Mouse (Mus musculus): ENCODE measurements at regions not wholly inside any gene's neighbourhood (a gene's known extent, or its start where the extent isn't known, plus 50 kb on each side); places are given as distances from the start of the nearest gene placed in this dataset.

DNA sequence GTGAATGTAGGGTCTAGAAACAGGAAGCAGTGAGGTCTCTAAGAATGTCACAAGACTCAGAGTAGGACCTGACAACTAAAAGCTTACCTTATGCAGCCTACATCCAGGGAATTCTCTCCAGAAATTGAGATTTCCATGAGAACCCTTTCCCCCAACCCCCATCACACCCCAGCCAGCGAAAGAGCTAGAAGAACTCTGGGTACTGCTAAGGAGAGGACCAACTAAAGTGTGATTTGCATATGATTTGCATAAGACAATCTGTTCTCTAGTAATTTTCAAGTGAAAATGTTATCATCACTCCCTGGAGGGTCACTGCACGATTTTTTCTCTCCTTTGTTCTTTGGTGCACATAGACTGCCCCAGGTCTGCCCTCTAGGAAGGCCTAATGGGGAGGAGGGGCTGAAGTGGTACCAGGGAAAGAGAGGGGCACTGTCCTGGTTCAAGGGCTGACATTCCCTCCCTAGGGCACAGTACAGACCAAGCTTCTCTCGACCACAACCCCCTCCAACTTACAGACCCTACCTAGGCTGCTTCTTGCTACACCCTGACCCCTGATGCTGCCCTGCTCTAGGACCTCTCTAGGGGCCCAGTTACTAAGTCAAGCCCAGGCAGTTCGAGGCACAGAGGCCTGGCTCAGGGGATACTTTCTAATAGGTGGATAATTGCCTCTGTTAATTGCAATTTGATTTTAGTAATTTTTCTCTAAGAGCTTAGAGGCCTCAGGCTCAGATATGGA, 77.4 kb upstream of the Pja1 start:
- no peak for DNase-seq (ENCODE audit: low spot score in 2 of 2)

DNA sequence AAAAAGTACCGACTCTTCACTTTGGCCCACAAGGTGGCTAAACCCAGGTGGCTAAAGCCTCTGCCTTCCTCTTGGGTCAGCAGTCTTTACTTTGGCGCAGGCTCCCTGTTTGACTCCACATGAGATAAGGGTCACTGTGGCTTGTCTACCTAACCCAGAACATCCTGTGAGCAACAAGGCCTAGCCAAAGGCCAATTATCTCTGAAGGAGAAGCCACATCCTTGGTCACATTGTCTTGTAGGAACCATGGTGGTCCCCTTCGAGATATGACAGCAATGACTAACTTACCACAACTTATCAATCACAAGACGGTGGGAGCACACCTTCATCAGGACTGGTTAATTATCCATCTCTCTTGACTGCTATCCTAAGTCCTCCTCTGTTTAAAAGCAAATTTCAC, 73.3 kb upstream of the Pja1 start:
- no peak for DNase-seq (ENCODE audit: low spot score in 2 of 2)

DNA sequence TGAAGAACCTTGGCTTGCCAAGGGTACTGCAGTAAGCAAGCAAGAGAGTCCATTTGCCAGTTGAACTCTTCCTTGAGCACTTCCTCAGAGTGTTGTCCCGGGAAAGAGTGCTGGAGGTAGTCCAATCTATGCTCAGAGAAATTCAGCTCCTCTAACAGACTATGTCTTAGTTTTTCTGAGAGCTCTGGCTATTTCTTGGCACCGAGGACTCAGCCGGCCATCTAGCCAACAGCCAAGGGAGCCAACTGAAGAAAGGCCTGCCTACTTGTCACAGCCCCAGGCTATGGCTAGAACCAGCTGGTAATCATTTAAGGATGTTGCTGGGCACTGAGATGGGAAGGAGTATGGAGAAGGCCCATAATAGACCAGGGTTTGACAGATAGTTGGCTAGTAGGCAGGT, 70.8 kb upstream of the Pja1 start:
- no peak for DNase-seq (ENCODE audit: low spot score in 2 of 2)

DNA sequence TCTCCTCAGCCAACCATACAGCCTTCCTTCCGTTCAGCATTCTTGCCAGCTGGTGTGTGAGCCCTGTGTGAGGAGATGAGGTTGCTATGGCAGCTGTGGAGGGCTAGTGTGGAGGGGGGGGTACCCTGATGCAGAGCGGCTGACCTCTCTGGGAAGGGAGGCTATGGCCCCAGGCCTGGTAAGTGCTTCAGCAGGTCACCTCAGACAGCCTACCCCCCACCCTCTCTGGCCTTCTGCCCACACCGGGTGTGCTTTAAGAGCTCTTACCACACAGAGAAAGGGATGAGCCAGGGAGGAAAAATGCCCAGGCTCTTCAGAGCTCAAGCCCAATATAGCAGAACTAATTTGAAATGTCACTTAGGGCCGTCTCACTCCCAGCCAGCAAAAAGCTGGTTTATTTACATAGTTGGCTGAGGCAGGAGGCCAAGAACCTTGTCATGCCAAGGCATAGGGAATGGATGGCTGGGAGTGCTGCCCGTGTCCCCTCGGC, 69.1 kb upstream of the Pja1 start:
- DNase-seq (ENCODE audit: low spot score in 2 of 2), result no peak

DNA sequence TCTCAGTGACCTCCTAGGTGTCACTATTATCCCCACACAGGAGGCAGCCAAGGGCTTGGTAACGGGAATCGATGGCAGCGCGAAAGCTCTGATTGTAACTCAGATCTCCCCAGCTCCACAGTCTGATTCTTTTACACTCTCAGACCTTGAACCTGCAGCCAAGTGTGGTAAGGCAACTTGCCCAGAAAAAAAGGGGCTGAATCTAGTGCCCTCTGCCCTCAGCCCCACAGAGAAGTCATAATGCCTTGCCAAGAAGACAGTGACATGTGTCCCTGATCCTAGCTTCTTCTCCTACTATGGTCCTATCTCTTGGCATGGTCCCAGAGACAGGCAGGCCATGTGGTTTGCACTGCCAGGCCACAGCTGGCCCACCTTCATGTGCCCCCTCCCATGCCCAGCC, 68.6 kb upstream of the Pja1 start:
- DNase-seq (ENCODE audit: low spot score in 2 of 2), result no peak

DNA sequence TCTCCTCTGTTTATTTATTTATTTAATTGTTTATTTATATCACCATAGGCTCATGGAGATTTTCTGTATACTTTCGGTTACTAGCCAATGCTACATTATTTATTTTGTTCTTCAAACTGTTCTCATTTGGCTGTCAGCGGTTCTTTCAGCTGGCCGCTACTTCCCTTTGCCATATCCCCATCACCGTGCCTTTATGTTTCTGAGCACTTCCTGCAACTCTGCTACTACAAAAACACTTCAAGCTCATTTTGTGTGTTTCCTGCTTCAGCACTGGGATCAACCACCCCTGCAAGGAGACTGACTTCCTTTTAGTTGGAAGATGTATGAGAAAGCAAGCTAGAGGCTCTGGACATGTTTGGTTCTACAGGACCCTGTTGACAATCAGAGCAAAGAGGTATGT, 66.7 kb upstream of the Pja1 start:
- no peak for DNase-seq (ENCODE audit: low spot score in 2 of 2)

DNA sequence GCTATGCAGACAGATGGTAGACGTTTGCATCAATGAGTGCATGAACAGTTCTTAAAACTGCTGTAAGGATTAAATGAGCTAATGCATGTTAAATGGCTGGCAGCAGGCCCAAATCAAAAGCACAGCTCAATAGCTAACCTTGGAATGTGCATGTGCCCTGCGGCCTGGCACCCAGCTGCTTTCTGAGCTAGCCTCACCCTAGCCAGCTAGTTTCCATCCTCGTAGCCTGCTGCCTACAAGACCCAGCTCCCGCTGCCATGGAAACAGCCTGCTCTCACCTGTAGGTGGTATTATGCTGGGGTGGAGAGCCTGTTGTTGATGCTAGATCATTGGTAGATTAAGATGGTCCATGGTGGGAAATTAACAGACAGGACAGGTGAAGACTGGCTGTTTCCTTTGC, 63.8 kb upstream of the Pja1 start:
- no peak for DNase-seq (ENCODE audit: low spot score in 2 of 2)

DNA sequence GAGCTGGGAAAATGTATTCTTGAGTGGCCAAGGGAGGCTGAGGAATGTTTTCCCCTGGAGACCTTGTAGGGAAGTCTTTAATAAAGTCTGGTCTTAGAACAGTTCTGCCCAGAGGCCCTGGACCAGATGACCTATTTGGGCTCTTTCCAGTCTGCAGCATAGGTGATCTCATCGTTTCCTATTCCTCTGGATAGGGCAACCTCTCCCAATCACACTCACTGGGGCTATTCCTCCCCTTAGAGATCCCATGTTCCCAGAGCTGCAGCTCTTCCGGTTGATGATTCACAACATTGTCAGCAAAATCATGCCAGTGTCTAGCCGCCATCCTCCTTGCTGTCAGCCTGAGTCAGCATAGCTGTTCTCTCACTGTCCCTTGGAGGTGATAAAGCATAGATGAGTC, 60.1 kb upstream of the Pja1 start:
- no peak for DNase-seq (ENCODE audit: low spot score in 2 of 2)

DNA sequence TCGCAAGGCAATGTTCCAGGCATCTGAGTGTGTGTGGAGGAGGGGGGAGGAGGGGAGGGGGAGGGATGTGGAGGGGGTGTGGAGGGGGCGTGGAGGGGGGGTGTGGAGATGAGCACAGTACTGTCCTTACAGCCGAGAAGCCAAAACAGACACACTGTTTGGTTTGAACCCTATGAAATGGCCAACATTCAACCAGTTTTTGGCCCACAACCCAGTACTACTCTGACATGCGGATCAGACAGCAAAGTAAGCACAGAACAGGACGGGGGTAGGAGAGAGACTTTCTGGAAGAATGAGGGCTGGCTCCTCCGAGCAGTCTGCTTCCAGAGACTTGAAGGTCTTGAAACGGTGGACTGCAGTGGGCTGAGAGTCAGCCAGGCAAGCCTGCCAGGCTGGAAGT, 59.4 kb upstream of the Pja1 start:
- no peak for DNase-seq (ENCODE audit: low spot score in 2 of 2)

DNA sequence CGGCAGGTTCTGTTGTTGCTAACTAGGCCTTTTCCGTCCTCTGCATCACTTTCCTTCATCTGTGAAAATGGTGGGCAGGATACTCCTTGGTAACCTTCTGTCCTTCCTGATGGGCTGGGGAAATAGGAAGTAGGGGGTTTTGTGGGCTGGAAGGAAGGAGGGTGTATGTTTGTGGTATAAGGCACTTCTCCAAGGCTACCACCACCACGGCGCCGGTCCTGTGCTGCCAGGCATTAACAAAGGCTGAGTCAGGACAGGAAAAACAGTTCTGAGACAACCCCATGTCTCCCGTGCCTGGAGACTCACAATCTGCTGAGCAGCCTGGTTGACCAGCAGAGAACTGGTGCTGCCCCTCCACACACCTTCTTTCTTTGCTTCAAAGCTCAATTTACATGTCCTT, 52.2 kb upstream of the Pja1 start:
- no peak for DNase-seq (ENCODE audit: low spot score in 2 of 2)

DNA sequence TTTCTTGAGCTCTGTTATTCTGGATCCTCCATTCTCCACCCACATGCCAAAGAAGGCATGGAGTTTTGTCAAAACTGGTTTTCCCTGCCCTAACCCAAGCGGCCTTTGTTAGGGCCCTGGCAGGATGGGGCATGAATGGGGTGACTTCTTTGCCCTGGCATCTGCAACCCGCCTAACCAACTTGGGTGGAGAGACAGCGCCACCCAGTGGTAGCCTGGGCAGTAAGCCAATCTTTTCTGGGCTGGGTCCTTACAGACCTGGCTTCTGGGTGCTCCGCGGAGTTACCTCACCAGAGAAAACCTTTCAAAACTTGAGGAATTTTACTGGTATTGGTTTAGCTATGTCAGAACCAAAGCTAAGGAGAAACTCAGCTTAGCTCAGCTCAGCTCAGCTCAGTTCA, 51.8 kb upstream of the Pja1 start:
- DNase-seq (ENCODE audit: low spot score in 2 of 2), result peak; percentile 45 to 66

DNA sequence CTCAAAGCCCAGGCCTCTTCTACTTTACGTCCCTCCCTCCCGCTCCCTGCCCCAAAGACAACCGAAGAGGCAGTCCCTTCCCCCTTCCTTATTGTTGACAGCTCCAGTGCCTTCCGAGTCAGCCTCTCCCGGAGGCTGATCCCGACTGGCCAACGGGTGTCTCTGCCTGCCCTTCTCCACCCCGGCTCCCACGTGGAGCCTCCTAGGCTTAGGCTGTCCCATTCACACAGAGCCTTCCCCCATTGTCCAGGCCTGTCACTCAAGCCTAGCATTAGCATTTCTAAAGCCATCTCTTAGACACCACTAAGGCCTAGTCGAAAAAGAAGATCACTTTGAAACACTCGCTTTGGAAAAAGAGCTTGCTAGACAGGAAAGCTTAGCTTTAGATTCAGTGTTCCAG, 51.2 kb upstream of the Pja1 start:
- no peak for DNase-seq (ENCODE audit: low spot score in 2 of 2)

DNA sequence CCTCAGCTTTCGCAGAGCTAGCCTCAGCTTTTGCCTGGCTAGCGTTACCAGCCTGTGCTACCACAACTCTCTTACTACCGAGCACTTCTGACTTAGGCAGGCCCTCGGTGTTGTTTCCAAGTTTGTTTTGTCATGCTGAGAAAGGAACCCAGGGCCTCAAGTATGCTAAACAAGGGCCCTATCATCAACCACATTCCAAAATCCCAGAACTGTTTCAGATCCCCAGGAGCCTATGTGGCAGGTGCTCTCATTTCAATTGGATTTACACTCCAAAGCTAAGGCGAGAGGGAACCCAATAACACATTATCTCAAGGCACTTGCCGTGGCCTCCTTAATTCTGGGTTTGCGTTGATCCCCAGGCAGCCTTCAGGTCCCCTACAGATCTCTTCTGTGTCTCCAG, 50.8 kb upstream of the Pja1 start:
- no peak for DNase-seq (ENCODE audit: low spot score in 2 of 2)
